Mouse (Mus musculus): ENCODE measurements at regions not wholly inside any gene's neighbourhood (a gene's known extent, or its start where the extent isn't known, plus 50 kb on each side); places are given as distances from the start of the nearest gene placed in this dataset.

GRCm38 (mm10) chr12:54577235-54577634, 79.1 kb downstream of the Sptssa start:
- DNase-seq (ENCODE audit: low spot score in 2 of 2), result no peak

GRCm38 (mm10) chr12:54576821-54577220, 79.6 kb downstream of the Sptssa start:
- no peak for DNase-seq (ENCODE audit: low spot score in 2 of 2)

- peak; percentile 15 to 25 for DNase-seq (ENCODE audit: low spot score in 2 of 2)
Measured at GRCm38 (mm10) chr12:54572866-54573265, 83.5 kb downstream of the Sptssa start.

- no peak for DNase-seq (ENCODE audit: low spot score in 2 of 2)
Measured at GRCm38 (mm10) chr12:54568078-54568931, 88.1 kb downstream of the Sptssa start.

- DNase-seq (ENCODE audit: low spot score in 2 of 2), result no peak
Measured at GRCm38 (mm10) chr12:54567426-54567790, 89.0 kb downstream of the Sptssa start.

- no peak for DNase-seq (ENCODE audit: low spot score in 2 of 2)
Measured at GRCm38 (mm10) chr12:54566532-54567425, 89.6 kb downstream of the Sptssa start.

- peak; percentile 24 to 36 for DNase-seq (ENCODE audit: low spot score in 2 of 2)
Measured at GRCm38 (mm10) chr12:54561981-54562380, 94.4 kb downstream of the Sptssa start.

- peak; percentile 17 to 45 for DNase-seq (ENCODE audit: low spot score in 2 of 2)
Measured at GRCm38 (mm10) chr12:54558106-54558505, 98.3 kb downstream of the Sptssa start.

GRCm38 (mm10) chr12:54549659-54550058, 106.7 kb downstream of the Sptssa start:
- DNase-seq (ENCODE audit: low spot score in 2 of 2), result no peak

- peak; percentile 78 to 80 for DNase-seq (ENCODE audit: low spot score in 2 of 2)
Measured at GRCm38 (mm10) chr12:54545821-54546608, 110.4 kb downstream of the Sptssa start.

GRCm38 (mm10) chr12:54538320-54538705, 118.1 kb downstream of the Sptssa start:
- no peak for DNase-seq (ENCODE audit: low spot score in 2 of 2)

GRCm38 (mm10) chr12:54537690-54538319, 118.6 kb downstream of the Sptssa start:
- no peak for DNase-seq (ENCODE audit: low spot score in 2 of 2)

- DNase-seq (ENCODE audit: low spot score in 2 of 2), result no peak
Measured at GRCm38 (mm10) chr12:54537022-54537421, 119.4 kb downstream of the Sptssa start.

GRCm38 (mm10) chr12:54535556-54536516, 120.5 kb downstream of the Sptssa start:
- DNase-seq (ENCODE audit: low spot score in 2 of 2), result no peak

GRCm38 (mm10) chr12:54534910-54535309, 121.5 kb downstream of the Sptssa start:
- DNase-seq (ENCODE audit: low spot score in 2 of 2), result no peak

GRCm38 (mm10) chr12:54533134-54533533, 123.2 kb downstream of the Sptssa start:
- no peak for DNase-seq (ENCODE audit: low spot score in 2 of 2)

GRCm38 (mm10) chr12:54532062-54532461, 124.3 kb downstream of the Sptssa start:
- DNase-seq (ENCODE audit: low spot score in 2 of 2), result no peak

GRCm38 (mm10) chr12:54528046-54528445, 128.3 kb downstream of the Sptssa start:
- DNase-seq (ENCODE audit: low spot score in 2 of 2), result no peak

GRCm38 (mm10) chr12:54527577-54527976, 128.8 kb downstream of the Sptssa start:
- DNase-seq (ENCODE audit: low spot score in 2 of 2), result no peak

- no peak for DNase-seq (ENCODE audit: low spot score in 2 of 2)
Measured at GRCm38 (mm10) chr12:54520406-54520805, 136.0 kb downstream of the Sptssa start.

Measured in right cerebral cortex, adult 2 months (tissue).